Mouse (Mus musculus) adrenal gland (tissue): ENCODE results near the gene Tmem185a.
"Not testable (repeated sequence)": the region's sequence is repeated elsewhere in the genome, so short reads cannot be mapped to it uniquely, and the experiment has no call there.

Experiments
- intact Hi-C: fragments of 180-260 bp; cut with DNase I; formaldehyde crosslinking; loops from one replicate; pipeline ENCODE4 v1.15.1; 2025
- long read RNA-seq, 2 experiments: library from polyadenylated mRNA; unstranded; transcript quantifications; one replicate each; pipeline ENCODE4 v2.0.0; 2020; ENCODE audit warnings: borderline replicate concordance in 1 of 2; ENCODE audit not compliant: insufficient replicate concordance in 1 of 2

The Tmem185a gene
- long read RNA-seq, experiment 1, transcript Tmem185a-201 (6 exons, 2,429 nt): minor isoform, 5 of 58 reads
- long read RNA-seq, experiment 1, transcript Tmem185a-202 (7 exons, 1,307 nt): major isoform, 41 of 58 reads
- long read RNA-seq, experiment 1, partial matches to known transcripts: 2 of 58 reads
- long read RNA-seq, experiment 1, other reads (novel, unspliced or antisense): 10 of 58 reads
- long read RNA-seq, experiment 2, transcript Tmem185a-202 (7 exons, 1,307 nt): major isoform, 26 of 39 reads
- long read RNA-seq, experiment 2, partial matches to known transcripts: 1 of 39 reads
- long read RNA-seq, experiment 2, other reads (novel, unspliced or antisense): 11 of 39 reads

DNA sequence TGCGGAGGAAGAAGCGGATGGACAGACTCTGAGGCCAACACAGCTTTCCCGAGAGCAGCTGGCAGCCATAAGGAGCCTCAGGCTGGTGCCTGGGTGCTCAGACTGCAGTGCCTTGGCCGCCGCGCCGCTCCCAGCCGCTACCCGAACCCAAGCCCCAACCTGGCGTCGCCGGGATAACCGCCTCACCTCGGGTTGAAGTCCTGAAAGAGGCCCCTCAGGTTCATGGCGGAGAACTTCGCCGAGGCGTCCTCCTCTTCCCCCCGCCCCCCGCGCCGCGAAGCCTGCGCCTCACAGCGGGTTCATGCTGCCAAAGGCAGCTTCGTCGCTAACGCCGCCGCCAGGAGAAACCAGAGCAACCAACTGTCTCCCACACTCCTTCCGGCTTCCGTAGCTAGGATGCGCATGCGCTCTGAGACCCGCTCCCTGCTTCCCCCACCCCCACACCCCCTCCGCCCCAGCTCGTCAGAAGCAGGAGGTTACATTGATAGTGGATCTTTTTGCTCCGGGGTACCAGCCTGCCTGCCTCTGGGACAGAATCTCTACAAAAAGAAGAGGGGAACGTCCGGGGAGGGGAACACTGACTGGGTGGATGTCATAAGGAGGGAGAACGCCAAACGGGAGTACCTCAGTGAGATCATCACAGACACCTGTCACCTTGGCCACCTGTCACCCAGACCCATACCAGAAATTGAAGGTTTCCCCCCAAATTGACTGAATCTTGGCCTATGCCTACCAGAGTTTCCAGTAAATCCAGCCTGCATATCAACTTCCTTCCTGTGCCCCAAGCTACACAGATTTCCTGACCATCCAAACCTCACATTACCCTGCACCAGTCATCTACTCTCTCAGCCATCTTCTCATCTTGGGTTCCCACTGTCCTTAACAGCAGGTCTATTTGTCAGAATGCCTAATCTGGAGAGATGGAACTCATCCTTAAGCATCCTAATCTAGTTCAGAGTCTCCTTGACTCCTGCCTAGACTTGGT lies at the start of gene Tmem185a:
Tmem185a (minus strand) TSS at position 389 of the 985 bp plus-strand sequence.
- intact Hi-C loops: no loop called here

DNA sequence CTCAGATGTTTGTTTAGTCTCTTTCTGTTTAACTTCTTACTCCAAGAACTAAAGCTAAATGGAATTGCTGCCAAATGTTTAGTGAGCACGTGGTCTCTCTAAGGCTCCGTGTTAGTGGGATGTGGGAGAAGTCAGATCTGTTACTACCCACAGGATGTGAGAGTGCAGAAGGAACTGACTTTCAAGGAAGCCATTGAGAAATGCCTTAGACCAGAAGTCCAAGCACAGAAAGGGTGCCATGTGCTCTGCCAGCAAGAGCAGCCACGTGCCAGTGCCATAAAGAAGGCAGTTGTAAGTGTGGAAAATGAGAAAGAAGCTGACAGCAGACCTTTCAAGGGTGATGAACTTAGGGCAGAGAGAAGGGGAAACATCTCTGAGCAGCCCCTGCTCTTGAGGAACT lies 37.4 kb upstream of the Tmem185a start:
- intact Hi-C loops: not testable (repeated sequence)

DNA sequence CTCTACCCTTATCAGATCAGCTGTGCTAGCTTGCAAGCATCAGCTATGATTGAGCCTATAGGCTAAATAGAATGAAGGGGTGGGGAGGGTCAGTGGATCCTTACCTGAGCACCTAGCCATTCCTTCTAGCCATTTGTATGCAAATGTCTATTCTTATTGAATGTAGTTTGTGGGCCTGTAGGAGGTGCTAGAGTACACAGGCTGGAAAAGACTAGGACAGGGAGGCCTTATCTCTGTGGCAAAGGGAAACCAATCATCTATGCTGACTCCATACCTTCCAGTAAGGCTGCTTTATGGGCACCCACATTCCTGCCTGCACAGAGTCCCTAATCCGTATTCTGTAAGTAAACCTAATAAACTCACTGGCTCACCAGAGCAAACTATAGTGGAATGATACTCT lies 10.3 kb upstream of the Tmem185a start:
- intact Hi-C loops: not testable (repeated sequence)

- intact Hi-C loops: no loop called here
Measured at GRCm38 (mm10) chrX:70482154-70482553, 5.2 kb upstream of the Tmem185a start.

DNA sequence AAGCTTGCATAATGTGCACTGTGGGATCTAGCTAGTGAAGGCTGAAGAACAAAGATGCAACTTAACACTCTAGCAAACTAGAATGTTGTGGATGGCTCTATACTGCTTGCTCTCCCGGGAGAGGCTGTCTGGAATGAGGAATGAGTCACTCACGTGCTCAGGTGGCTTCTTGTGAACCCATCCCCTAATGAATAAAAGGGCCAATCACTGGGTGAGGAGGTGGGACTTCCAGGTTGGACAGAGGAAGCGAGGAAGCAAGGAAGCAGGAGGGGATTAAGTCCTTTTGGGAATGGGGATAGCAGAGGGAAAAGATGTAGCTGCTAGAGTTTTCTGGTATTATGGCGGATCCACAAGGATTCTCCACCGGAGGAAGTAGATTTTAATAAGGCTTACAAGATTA lies 1.7 kb upstream of the Tmem185a start:
- intact Hi-C loops: no loop called here

- intact Hi-C loops: no loop called here
Measured at GRCm38 (mm10) chrX:70475215-70475765, 1.7 kb downstream of the Tmem185a start.

- intact Hi-C loops: no loop called here
Measured at GRCm38 (mm10) chrX:70466897-70467296, 10.1 kb downstream of the Tmem185a start.

GRCm38 (mm10) chrX:70465489-70465888 lies 11.5 kb downstream of the Tmem185a start:
- intact Hi-C loops: no loop called here

- intact Hi-C loops: no loop called here
Measured at GRCm38 (mm10) chrX:70463621-70464020, 13.4 kb downstream of the Tmem185a start.

GRCm38 (mm10) chrX:70452359-70452758 lies 24.6 kb downstream of the Tmem185a start:
- intact Hi-C loops: not testable (repeated sequence)

DNA sequence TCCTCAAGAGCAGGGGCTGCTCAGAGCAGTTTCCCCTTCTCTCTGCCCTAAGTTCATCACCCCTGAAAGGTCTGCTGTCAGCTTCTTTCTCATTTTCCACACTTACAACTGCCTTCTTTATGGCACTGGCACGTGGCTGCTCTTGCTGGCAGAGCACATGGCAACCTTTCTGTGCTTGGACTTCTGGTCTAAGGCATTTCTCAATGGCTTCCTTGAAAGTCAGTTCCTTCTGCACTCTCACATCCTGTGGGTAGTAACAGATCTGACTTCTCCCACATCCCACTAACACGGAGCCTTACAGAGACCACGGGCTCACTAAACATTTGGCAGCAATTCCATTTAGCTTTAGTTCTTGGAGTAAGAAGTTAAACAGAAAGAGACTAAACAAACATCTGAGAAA lies 51.5 kb downstream of the Tmem185a start:
- intact Hi-C loops: not testable (repeated sequence)
